Mouse (Mus musculus): Measurements from ENCODE around the gene Scarb2.
"Not testable (repeated sequence)": the region's sequence is repeated elsewhere in the genome, so short reads cannot be mapped to it uniquely, and the experiment has no call there.

Scarb2 gene

DNA sequence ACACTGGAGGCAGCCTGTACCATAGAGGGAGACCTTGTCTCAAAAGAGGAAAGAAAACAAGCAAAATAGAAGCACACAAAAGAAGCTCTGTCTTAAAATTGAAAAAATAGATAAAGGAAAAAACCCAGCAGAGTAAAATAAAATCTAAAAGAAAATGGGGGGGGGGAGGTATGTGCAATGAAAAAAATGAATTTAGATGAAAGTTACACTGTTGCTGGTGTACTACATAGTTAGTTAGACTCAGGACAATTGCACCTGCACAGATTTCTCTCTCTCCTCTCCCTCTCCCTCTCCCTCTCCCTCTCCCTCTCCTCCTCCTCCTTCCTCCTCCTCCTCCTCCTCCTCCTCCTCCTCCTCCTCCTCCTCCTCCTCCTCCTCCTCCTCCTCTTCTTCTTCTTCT, at the start of gene Scarb2:
Gene Scarb2 (minus strand): TSS at position 101 of the 400 bp plus-strand sequence.
- no peak for DNase-seq (ENCODE audit: low spot score in 2 of 2)

DNA sequence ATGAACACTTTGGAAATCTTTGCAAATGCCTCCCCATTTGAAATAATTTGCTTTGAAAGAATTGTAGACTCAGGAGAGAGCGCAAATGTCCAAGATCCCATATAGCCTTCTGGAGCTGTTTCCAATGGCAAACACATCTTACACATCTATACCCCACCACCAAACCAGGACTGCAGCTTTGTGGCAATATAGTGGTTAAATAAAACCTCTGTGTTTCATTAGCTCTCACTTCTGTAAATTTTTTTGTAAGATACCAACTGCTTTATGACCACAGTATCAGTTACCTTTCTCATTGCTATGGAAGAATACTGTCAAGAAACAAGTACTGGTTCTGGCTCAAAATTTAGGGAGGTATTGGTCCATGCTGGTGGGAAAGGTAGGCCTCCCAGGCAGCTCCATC, 49.3 kb upstream of the Scarb2 start:
- no peak for DNase-seq (ENCODE audit: low spot score in 2 of 2)

DNA sequence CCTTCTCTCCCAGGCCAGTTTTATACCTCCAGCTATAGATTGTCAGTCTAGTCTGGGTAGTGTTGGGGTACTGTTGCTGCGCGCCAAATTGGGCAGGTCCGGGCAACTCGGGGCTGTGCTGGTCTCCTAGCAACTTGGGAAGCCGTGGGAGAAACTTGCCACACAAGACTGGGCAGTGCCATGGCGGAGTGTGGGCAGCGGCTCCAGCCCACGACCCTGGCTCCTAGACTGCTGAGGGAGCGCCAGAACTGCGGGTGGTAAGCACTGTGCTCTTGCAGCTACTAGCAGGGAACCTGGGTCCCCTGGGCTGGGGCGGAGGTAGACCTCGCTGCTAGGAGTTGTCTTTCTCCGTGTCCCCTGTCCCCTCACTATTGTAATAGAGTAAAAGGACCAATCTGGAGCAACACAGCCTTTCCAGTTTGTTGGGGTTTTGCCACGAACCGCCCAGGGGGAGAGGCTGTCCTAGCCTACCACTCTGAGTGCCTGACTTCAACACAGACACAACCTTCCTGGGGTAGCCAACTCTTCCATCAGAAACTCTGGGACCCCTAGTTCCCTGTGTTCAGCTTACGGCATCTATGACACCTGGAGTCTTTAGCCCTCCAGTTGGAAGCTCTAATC, 48.4 kb upstream of the Scarb2 start, which contains the start of gene Fam47e:
Gene Fam47e (plus strand): TSS at position 179 of the 621 bp plus-strand sequence.
- peak; percentile 51 to 58 for DNase-seq (ENCODE audit: low spot score in 2 of 2)

DNA sequence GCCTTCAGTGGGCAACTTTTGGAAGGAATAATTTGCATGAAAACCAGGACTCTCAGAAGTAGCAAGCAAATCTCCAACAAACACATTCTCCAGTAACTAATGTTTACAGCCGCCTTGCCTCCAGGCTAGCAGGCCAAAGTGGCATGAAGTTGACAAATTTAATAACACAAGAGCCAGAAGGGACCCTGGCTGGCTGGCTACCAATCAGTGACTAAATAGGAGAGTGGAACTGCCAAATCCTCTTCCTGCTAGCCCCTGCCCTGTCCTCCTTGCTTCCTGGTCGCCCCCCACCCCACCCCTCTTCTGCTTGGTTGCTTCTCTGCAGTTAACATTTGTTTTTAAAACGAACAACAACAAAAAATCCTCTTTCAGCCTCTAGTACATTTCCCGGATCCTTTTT, 47.8 kb upstream of the Scarb2 start:
- no peak for DNase-seq (ENCODE audit: low spot score in 2 of 2)

DNA sequence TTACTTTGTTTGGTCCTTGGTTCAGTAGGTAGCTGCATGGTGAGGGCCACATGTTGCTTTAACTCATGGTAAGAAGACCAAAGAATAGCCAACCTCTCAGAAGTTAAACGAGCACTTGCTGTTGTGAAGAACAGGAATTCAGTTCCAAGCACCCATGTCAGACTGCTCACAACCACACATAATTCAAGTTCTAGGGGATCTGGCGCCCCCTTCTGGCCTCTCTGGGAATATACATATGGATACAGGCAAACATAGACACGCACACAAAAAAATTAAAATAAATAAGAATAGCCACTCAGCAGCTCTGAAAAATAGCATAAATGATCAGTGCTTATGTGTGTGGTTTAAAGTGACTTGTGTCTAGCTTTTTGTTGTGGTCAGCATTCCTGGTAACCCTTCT, 47.3 kb upstream of the Scarb2 start:
- no peak for DNase-seq (ENCODE audit: low spot score in 2 of 2)

DNA sequence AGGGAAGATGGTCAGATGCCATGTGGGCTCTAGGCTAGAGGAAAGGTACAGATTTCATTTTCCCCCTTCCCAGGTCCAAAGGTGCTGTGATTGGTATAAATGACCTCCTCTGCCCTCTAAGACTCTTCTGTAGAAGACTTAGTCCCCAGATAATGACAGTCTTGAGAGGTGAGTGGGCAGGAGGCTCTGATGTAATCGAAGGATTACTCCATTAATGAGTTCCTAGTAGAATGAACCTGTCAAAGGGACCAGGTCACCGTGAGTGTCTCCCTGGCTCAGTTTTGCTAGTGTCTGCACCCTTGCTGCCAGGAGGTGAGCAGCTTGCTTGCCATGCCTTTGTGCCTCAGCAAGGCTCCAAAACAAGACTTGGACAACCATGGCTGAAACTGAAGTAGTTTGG, 46.0 kb upstream of the Scarb2 start:
- DNase-seq (ENCODE audit: low spot score in 2 of 2), result no peak

DNA sequence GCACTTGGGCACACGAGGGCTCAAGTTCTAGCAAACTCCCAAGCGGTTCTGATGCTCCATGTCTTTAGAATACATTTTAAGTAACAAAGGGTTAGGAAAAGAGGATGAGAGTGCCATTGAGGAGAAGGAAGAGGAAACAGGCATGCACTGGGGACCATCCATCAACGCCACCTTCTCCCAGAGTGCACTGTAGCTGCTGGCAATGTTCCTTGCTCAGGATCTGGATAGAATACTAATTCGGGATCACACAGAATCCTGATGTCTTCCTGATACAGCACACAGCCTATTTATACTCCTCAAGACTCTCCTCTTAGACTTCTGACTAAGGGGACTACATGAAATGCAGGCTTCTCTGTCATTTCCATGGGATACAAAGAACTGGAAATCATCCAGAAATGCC, 33.1 kb upstream of the Scarb2 start:
- no peak for DNase-seq (ENCODE audit: low spot score in 2 of 2)

DNA sequence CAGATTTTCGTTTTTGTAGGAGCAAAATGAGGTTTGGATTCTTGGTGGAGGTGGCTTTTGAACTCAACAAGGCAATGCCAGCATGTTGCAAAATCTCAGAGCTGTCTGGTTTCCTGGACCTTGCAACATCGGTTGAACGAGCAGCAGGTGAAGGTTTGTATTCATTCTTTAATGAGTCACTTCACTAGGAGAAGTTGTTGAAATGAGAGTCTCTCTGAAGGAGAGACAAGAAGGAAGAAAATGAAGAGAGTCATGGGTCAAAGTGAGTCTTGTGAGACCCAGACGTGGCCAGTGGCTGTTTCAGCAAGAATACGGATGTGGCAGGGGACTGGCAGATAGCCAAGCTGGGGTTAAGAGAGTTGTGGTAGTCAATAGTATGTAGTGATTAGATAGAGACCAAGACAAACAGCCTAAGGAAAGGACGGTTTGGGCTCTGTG, 18.2 kb upstream of the Scarb2 start:
- DNase-seq (ENCODE audit: low spot score in 2 of 2), result no peak

DNA sequence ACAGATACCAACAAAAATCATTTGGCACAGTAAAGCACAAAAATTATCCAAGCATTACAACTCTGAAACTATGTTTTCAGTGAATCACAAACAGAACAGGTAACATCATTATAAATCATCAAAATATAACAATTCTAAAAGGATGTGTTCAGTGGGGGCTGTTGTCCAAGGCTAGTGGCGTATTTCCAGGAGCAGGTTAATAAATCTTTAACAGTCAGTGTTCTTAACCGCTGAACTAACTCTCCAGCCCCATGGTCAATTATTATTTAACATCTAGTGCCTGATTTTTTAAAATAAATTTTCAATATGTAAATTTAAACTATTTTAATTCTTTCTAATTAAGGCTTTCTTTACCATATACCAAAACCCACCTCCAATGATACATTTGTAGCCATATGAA, 14.5 kb upstream of the Scarb2 start:
- not testable (repeated sequence) for DNase-seq (ENCODE audit: low spot score in 2 of 2)

DNA sequence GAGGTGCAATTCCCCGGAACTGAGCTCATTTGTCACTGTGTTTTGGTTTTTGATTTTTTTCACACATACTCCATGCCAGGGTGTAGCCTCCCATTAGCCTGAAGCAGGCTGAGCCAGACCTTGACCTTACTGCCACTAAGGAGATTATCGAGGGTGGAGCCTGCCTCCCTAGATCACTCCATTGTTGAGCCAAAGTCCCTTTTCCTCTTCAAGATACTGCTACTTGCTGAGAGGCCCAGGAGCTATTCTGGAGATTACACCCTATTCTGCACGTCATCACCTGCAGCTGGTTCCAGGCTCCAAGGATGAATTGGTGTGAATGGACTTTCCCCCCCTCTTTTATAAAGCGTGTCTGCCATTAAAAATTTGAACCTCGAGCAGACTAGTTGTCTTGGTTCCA, 5.4 kb upstream of the Scarb2 start:
- no peak for DNase-seq (ENCODE audit: low spot score in 2 of 2)

DNA sequence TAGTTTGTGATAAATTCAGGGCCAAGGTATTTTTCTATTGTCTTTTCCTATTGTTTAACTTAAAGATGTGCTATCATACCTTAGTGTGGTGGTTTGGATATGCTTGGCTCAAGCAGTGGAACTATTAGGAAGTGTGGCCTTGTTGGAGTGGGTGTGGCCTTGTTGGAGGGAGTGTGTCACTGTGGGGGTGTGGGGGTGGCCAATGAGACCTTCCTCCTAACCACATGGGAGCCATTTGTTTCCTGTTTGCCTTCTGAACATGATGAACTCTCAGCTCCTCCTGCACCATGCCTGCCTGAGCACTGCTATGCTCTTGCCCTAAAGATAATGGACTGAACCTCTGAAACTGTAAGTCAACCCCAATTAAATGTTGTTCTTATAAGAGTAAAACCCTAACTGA, 4.6 kb upstream of the Scarb2 start:
- no peak for DNase-seq (ENCODE audit: low spot score in 2 of 2)

DNA sequence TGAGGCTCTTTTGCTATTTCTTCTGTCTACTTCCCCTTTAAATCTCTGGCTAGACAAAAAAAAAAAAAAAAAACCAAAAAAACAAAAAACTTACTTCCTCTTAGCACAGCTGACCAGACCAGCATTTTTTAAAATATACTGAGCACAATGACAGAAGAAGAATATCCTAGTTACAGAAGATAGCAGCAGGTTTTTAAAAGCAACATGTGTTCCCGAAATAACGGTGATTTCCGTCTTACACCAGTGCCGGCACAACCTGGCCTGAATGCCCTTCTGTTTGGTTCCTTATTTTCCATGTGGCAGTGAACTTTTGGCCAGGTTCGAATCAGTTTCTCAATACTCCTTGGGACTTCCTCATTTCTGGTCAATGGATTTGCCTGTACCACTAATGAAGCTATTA, 2.2 kb upstream of the Scarb2 start:
- no peak for DNase-seq (ENCODE audit: low spot score in 2 of 2)

DNA sequence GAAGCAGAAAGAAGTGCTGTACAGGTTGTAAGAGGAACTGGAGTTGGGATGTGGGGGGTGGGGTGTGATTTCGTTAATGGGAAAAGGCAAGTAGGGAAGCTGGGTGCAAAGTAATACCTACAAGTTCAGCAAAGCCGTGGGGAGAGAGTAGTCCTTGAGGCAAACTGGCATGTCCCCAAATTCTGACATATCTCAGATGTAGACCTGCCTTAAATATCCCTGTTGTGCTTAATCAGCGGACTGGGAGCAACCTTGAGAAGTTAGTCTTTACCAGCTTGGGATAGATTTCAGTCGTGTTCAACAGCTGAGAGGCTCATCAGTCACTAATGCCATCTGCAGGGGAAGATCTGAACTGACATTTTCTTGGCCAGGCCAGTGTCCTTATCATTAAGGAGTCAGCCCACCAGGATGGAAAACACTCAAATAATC, 318 bp downstream of the Scarb2 start:
- DNase-seq (ENCODE audit: low spot score in 2 of 2), result peak in 1 of 2 experiments; percentile 30

DNA sequence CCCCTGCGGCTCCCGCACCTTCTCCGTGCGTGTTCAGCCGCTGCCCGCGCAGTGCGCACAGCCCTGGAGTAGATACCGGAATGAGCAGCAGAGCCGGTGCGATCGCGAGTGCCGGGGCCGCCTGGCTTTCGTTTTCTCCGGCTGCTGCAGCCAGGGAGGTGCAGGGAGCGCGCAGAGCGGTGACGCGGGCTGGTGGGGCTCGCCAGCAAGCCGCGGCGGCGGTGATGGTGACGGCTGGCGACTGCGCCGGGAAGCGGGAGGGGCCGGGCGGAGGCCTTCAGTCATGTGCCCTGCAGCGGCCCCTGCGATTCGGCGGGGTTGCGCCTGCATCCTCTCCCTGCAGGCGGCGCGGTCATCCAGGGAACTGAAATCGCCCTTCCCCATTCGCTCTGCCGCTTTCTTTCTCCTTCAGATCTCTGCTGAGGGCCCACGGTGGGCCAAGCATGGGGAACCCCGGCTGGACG, 1.2 kb downstream of the Scarb2 start:
- DNase-seq (ENCODE audit: low spot score in 2 of 2), result peak; percentile 96 to 98

DNA sequence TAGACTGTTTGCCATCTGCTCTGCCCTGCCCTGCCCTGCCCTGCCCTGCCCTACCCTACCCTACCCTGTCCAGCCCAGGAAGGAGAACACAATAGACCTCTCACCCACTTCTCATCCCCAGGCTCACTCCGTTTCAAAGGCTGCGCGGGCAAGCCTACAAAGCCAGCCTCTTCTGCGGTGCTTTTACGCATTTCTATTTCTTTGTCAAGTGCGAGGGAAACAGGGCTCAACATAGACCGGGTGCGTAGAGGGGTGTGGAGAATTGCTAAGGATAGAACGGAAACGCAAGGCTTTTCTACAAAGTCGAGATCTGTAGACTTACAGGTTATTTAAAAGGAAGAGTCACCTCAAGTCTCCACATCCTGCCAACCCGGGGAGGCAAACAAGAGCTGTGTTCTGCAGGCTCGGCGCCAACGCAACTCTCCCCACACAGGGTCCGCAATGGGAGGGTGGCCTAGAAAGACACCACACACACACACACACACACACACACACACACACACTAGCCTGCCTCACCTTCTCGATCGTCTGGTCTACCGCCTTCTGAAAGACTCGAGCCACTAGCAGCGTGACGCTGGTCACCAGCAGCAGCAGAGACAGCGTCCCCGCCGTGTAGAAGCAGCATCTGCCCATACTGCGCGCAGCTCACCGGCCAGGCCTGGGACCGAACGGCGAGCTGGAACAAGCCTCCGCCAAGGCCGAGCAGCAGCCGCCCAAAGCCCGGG, 1.8 kb downstream of the Scarb2 start:
- DNase-seq (ENCODE audit: low spot score in 2 of 2), result peak in 1 of 2 experiments; percentile 57

DNA sequence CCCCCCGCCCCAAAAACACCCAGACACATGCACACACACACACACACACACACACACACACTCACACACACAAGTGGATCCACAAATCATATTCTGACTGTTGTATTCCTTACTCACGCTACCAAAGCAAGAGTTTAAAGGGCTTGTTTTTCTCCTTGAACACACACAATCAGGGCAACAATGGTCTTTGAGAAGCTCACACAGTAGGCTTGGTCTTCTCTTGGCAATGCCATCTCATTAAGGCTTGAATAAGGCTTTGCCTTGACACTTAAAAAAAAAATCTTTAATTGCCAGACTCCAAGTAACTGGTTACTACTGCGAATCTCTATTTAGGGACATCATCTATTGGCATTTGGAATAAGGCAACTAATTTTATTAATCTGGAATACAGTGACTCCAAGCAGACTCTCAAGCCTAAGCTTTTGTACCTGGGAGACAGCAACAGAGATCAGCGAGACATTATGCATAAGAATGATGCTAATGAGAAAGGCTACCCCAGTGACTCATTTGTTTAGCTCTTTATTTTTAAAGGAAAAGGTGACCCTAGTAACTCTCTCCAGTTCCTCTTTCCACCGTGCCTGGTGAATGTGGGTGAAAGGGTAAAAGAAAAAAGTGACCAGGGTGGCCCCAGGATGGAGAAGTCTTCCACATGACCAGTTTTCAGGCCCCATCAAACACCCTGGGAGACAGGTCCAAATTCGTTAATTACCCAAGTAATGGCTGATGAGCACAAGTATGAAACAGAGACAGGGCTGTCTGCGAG, 2.6 kb downstream of the Scarb2 start:
- no peak for DNase-seq (ENCODE audit: low spot score in 2 of 2)

DNA sequence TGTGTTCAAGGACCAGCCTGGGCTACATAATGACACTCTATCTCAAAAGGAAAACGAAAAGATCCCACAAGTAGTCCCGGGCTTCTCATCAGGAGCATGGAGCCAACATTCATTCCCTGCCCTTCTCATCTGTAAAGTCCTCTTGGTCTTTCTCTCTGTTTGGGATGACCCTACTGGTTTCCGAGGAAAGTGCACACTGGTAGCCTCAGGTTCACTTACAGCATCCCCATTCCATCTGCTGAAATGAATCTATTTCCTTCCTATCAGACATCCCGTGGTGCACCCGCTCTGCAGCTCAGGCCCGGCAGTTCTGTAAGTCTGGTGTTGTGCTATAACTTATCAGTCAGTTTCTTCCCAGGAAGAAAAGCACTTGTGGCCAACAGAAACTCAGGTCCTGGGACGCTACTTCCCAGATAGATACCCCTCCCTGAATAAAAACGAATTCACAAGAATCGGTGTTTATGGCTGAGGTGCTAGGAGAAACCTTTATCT, 3.2 kb downstream of the Scarb2 start:
- DNase-seq (ENCODE audit: low spot score in 2 of 2), result no peak

DNA sequence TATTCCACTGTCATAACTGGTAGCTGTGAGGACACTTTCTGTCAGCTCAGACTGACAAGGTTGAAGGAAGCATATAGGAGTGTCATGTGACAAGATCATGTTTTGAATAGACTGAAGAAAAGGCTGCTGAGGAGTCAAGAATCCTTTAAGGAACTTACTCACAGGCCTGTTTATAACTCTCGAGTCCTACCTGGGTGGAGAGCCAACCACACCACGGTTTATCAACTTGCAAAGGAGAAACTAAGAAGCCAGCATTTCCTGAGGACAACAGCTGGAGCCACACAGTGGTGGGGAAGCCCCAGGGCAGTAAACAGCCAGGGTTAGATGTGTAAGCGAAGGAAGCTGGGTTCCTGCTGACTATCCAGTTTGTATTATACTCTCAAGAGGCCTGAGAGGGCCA, 7.3 kb downstream of the Scarb2 start:
- DNase-seq (ENCODE audit: low spot score in 2 of 2), result no peak

DNA sequence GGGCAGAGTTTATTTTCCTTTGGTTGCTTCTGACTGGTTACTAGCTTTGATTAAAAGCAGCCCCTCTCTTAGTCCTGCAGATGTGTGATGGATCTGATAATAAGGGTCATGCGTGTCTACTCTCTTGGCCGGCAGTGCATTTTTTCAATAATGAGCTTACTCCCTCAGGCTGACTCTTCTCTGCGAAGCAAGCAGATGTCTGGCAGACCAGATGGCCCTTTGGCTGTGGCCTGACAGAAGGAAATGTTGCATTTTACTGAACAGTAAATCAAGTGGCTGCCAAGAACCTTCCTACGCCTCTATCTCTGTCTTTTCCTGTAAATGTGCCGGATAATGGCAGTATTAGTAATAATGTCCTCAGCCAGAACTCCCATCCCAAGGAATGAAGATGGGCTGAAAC, 8.0 kb downstream of the Scarb2 start:
- DNase-seq (ENCODE audit: low spot score in 2 of 2), result no peak

DNA sequence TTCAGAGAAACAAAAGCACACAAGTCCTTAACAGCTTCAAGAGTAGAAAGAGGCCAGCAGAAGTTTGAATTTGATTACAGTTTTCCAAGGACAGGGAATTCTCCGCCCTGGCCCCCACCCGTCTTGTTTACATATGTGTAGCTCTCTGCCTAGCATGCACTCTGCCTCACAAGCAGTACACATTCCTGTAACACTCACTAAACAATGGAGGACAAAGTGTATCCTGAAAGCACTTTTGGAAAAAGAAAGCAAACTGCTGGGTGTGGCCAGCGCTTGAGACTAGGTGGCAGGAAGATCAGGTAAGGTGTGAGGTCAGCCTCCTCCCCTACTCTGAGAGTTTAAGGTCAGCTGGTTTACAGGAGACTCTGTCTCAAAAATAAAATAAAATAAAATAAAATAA, 8.4 kb downstream of the Scarb2 start:
- DNase-seq (ENCODE audit: low spot score in 2 of 2), result no peak

DNA sequence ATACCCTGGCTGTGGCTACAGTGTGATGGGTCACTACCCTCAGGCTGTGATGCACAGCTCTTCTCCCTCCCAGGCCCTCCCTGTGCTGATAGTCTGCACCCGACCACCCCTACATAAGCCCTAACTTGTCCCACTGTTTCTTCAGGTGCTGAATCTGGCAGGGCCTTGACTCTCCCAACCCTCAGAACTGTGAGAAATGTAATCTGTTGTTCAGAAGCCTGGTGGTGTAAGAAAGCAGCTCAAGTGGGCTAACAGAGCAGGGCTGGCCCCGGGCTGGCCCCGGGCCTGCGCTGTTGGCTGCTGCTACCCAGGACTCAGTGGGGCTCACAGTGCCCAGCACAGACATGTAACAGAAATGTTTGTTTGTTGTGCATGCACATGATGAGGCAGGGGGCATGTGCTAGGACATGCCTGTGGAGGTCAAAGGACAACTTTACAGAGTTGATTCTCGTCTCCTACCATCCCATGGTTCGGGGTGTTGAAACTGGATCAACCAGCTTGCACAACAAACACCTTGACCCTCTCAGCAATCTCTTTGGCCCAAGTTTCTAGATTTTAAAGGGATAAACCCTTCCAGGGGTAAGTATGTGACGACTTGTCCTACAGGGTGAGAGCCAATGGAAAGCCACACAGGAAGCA, 10.7 kb downstream of the Scarb2 start:
- DNase-seq (ENCODE audit: low spot score in 2 of 2), result no peak

DNA sequence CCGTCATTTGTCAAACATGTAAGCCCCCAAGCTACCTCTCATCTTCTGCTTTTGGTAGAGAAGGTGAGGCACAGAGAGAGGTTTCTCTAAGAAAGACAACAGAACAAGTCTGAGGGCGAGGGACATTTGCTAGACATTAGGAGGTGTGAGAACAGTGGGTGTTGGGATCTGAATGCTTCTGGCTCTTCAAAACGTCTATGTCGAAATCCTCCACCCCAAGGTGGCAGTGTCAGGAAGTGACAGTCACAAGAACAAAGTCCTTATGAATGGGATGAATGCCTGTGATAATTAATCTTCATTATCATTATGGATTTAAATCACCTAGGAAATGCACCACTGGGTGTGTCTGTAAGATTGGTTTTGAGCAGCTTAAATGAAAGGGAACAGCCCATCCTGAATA, 11.3 kb downstream of the Scarb2 start:
- no peak for DNase-seq (ENCODE audit: low spot score in 2 of 2)

Measured in frontal cortex, postnatal 36 days (tissue).